Mouse (Mus musculus) kidney, adult 9 months (tissue): ENCODE measurements around the gene Zfp871.

ENCODE experiments used
- DNase-seq: peaks from one replicate; pipeline ENCODE4 v3.0.0; 2022

Gene Zfp871

GRCm38 (mm10) chr17:32788094-32788559 is at the start of gene Zfp871:
Zfp871 (minus strand) TSS chr17:32788287.
- DNase-seq: peak; percentile 95

- no peak for DNase-seq
Observed at GRCm38 (mm10) chr17:32830418-32830782, 42.3 kb upstream of the Zfp871 start.

GRCm38 (mm10) chr17:32829540-32830417 is 41.7 kb upstream of the Zfp871 start, which contains the start of gene Zfp799:
Zfp799 (minus strand) TSS chr17:32830261.
- peak; percentile 86 for DNase-seq

- DNase-seq: no peak
Observed at GRCm38 (mm10) chr17:32816074-32816784, 28.1 kb upstream of the Zfp871 start.

GRCm38 (mm10) chr17:32814136-32814535 is 26.0 kb upstream of the Zfp871 start:
- DNase-seq: peak; percentile 65

- DNase-seq: no peak
Observed at GRCm38 (mm10) chr17:32810648-32811047, 22.6 kb upstream of the Zfp871 start.

- no peak for DNase-seq
Observed at GRCm38 (mm10) chr17:32809544-32810374, 21.7 kb upstream of the Zfp871 start, which contains the start of gene Zfp811. Zfp811 (minus strand) TSS chr17:32809931.

- DNase-seq: no peak
Observed at GRCm38 (mm10) chr17:32808921-32809320, 20.8 kb upstream of the Zfp871 start.

GRCm38 (mm10) chr17:32789244-32789643 is 1.2 kb upstream of the Zfp871 start:
- DNase-seq: no peak

- DNase-seq: no peak
Observed at GRCm38 (mm10) chr17:32788576-32788975, 489 bp upstream of the Zfp871 start.

GRCm38 (mm10) chr17:32787436-32788093 is 522 bp downstream of the Zfp871 start:
- peak; percentile 81 for DNase-seq

- peak; percentile 28 for DNase-seq
Observed at GRCm38 (mm10) chr17:32786944-32787343, 1.1 kb downstream of the Zfp871 start.

- no peak for DNase-seq
Observed at GRCm38 (mm10) chr17:32785656-32786055, 2.4 kb downstream of the Zfp871 start.

GRCm38 (mm10) chr17:32777564-32777963 is 10.5 kb downstream of the Zfp871 start:
- no peak for DNase-seq

GRCm38 (mm10) chr17:32771213-32771612 is 16.9 kb downstream of the Zfp871 start:
- peak; percentile 32 for DNase-seq

GRCm38 (mm10) chr17:32766422-32766821 is 21.7 kb downstream of the Zfp871 start:
- DNase-seq: no peak

- no peak for DNase-seq
Observed at GRCm38 (mm10) chr17:32757331-32757730, 30.8 kb downstream of the Zfp871 start.

- peak; percentile 33 for DNase-seq
Observed at GRCm38 (mm10) chr17:32753634-32754033, 34.5 kb downstream of the Zfp871 start.

- DNase-seq: no peak
Observed at GRCm38 (mm10) chr17:32752813-32753360, 35.2 kb downstream of the Zfp871 start.

- no peak for DNase-seq
Observed at GRCm38 (mm10) chr17:32750611-32751010, 37.5 kb downstream of the Zfp871 start.

GRCm38 (mm10) chr17:32741057-32741456 is 47.0 kb downstream of the Zfp871 start:
- DNase-seq: no peak

GRCm38 (mm10) chr17:32738406-32738805 is 49.7 kb downstream of the Zfp871 start:
- DNase-seq: no peak
